20 mouse cellular contexts compared by ENCODE assay signal in the genomic region with DNA sequence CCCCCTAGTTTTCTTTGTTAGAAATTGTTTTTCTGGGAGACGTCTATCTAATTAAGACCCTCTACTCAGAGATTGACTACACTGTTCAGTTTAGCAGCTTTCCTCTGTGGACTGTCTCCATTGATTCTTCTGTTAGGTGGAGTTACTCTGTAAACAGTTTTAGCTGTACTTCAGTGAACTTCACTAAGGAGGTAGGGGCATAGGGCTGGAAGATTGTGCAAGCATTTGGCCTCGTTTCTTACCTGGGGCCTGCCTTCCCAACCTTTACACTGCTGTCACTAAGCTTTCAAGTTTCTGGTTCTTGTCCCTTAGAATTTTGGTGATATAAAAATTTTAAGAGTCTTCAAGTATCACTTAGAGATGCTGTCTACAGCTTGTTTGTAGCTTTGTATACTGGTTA.
"Had no signal": no experiment of that assay in that cellular context is flagged by ENCODE, and none has a peak within 500 bp of the region (broad histone marks: within the 10 kb centered on the region; RNA-seq: fewer than 3 reads in every experiment).

No protein-coding gene starts in this region.

- DNase-seq: layer of hippocampus, postnatal 36 days; liver, embryonic 13.5 days; right cerebral cortex, adult 18-20 months; right cerebral cortex, postnatal 14 days; right cerebral cortex, postnatal 4 days; thymus, adult 2 months; thymus, postnatal 14 days; thymus, postnatal 4 days had no signal

- H3K9ac ChIP-seq: hindbrain, embryonic 14.5 days; liver, embryonic 13.5 days; lung, embryonic 15.5 days; midbrain, embryonic 12.5 days; midbrain, embryonic 15.5 days; neural tube, embryonic 12.5 days; neural tube, embryonic 15.5 days had no signal

- H3K27me3 ChIP-seq: liver, embryonic 13.5 days; lung, embryonic 15.5 days; midbrain, embryonic 12.5 days; midbrain, embryonic 15.5 days; neural tube, embryonic 12.5 days; neural tube, embryonic 15.5 days had no signal

- H3K4me2 ChIP-seq: hindbrain, embryonic 14.5 days; liver, embryonic 13.5 days; lung, embryonic 15.5 days; midbrain, embryonic 12.5 days; midbrain, embryonic 15.5 days; neural tube, embryonic 12.5 days; neural tube, embryonic 15.5 days had no signal

- H3K9me3 ChIP-seq: liver, embryonic 13.5 days; lung, embryonic 15.5 days; midbrain, embryonic 12.5 days; midbrain, embryonic 15.5 days; neural tube, embryonic 12.5 days; neural tube, embryonic 15.5 days had no signal

- H3K4me3 ChIP-seq: left cerebral cortex, adult 2 months; liver, embryonic 13.5 days; lung, embryonic 15.5 days; midbrain, embryonic 12.5 days; midbrain, embryonic 15.5 days; neural tube, embryonic 12.5 days; neural tube, embryonic 15.5 days had no signal

- H3K27ac ChIP-seq: hindbrain, embryonic 14.5 days; hindbrain, postnatal 0 days; left cerebral cortex, adult 2 months; lung, embryonic 15.5 days; macrophage; midbrain, embryonic 12.5 days; midbrain, embryonic 15.5 days; neural tube, embryonic 12.5 days; neural tube, embryonic 15.5 days; stomach, postnatal 0 days had no signal

- ATAC-seq: hindbrain, postnatal 0 days; inflammation-experienced regulatory T-cells, adult 6 months; intestine, embryonic 16.5 days; midbrain, embryonic 15.5 days had no signal
